Comparison of ENCODE assay signal across 16 mouse cellular contexts in genomic region chr2:121551271-121551670, GRCm38 (mm10). TPM values are rescaled to one million over a fixed set of nuclear protein-coding genes. Genes with fewer than 3 reads are reported as not detected.
DNase-seq lines count a peak whose midpoint lies in the region; ATAC-seq lines count a peak whose summit lies in the region.
"Had no signal": no experiment of that assay in that cellular context is flagged by ENCODE, and none has a peak within 500 bp of the region (broad histone marks: within the 10 kb centered on the region; RNA-seq: fewer than 3 reads in every experiment).

No protein-coding gene starts in this region.

- no peaks in the 10 kb centered on the region for H3K27me3 ChIP-seq in limb, embryonic 12.5 days
- H3K27me3 ChIP-seq in limb, embryonic 10.5 days (ENCODE audit: low read depth, poor library complexity, severe bottlenecking): no peaks in the 10 kb centered on the region
- H3K27me3 ChIP-seq in heart, embryonic 11.5 days (ENCODE audit: control insufficient read depth, insufficient read depth, low read length): no peaks in the 10 kb centered on the region
- H3K27me3 ChIP-seq: embryonic facial prominence, embryonic 15.5 days; limb, embryonic 13.5 days had no signal

- peaks cover 20% of the 10 kb centered on the region for H3K4me1 ChIP-seq in limb, embryonic 12.5 days (replicated peaks)
- H3K4me1 ChIP-seq in limb, embryonic 10.5 days: peaks cover 18% of the 10 kb centered on the region
- H3K4me1 ChIP-seq in heart, embryonic 11.5 days (ENCODE audit: control insufficient read depth, insufficient read depth, low read length): peaks cover 17% of the 10 kb centered on the region
- H3K4me1 ChIP-seq: embryonic facial prominence, embryonic 15.5 days; midbrain, embryonic 10.5 days had no signal

- WGBS in limb, embryonic 12.5 days: 75% methylated on average over 8 of the region's 8 CpGs
- WGBS in limb, embryonic 10.5 days: 87% methylated on average over 8 of the region's 8 CpGs
- WGBS in heart, embryonic 11.5 days (ENCODE audit: insufficient replicate concordance): 16% methylated on average over 8 of the region's 8 CpGs

- intact Hi-C loops in heart, postnatal 25 days (cut with DNase I): no loop called here

- DNase-seq in limb, embryonic 10.5 days (ENCODE audit: low spot score): no peak
- DNase-seq in heart, adult 11 months: peak; percentile 98
- DNase-seq in heart, postnatal 25 days (ENCODE audit: low spot score): peak; percentile 28
- DNase-seq in spleen, adult 18-20 months: no peak
- DNase-seq: retina, postnatal 1 day; thymus, postnatal 36 days had no signal

- peaks cover 17% of the 10 kb centered on the region for H3K36me3 ChIP-seq in limb, embryonic 12.5 days
- H3K36me3 ChIP-seq in limb, embryonic 10.5 days: peaks cover 20% of the 10 kb centered on the region
- peaks cover 11% of the 10 kb centered on the region for H3K36me3 ChIP-seq in heart, embryonic 11.5 days (ENCODE audit: control insufficient read depth, insufficient read depth, low read length)

- no peak for ATAC-seq in limb, embryonic 12.5 days (ENCODE audit: insufficient number of reproducible peaks, insufficient read depth, low FRiP score, low TSS enrichment, low read depth)
- ATAC-seq in heart, embryonic 11.5 days (replicated peaks; ENCODE audit: insufficient number of reproducible peaks, low FRiP score, low TSS enrichment): peak; percentile 76
- ATAC-seq in erythroblast, adult 5-6 weeks (replicated peaks; ENCODE audit: low FRiP score, poor library complexity, severe bottlenecking): no peak
- ATAC-seq: forebrain, embryonic 14.5 days; inflammation-experienced regulatory T-cells, adult 6 months had no signal

- no peak overlapping the region for H3K4me3 ChIP-seq in limb, embryonic 12.5 days (replicated peaks)
- no peak overlapping the region for H3K4me3 ChIP-seq in limb, embryonic 10.5 days
- peak overlapping the region; percentile 36 for H3K4me3 ChIP-seq in heart, embryonic 11.5 days (ENCODE audit: low read depth, low read length)
- H3K4me3 ChIP-seq: embryonic facial prominence, embryonic 15.5 days; left cerebral cortex, adult 2 months; limb, embryonic 13.5 days; midbrain, embryonic 10.5 days; myocyte had no signal

- H3K9ac ChIP-seq in limb, embryonic 12.5 days (replicated peaks): 0 out of 2 replicates have a peak overlapping the region, but pooled peaks have one; percentile 18
- peak overlapping the region; percentile 59 for H3K9ac ChIP-seq in heart, embryonic 11.5 days (ENCODE audit: low read depth, low read length)
- H3K9ac ChIP-seq: embryonic facial prominence, embryonic 15.5 days; limb, embryonic 13.5 days had no signal

- H3K4me2 ChIP-seq in limb, embryonic 12.5 days: no peak overlapping the region
- peak overlapping the region; percentile 64 for H3K4me2 ChIP-seq in heart, embryonic 11.5 days
- H3K4me2 ChIP-seq: embryonic facial prominence, embryonic 15.5 days; limb, embryonic 13.5 days had no signal

- no peak overlapping the region for H3K27ac ChIP-seq in limb, embryonic 12.5 days
- H3K27ac ChIP-seq in limb, embryonic 10.5 days: no peak overlapping the region
- peak overlapping the region; percentile 94 for H3K27ac ChIP-seq in heart, embryonic 11.5 days (ENCODE audit: low read depth, low read length)
- H3K27ac ChIP-seq: embryonic facial prominence, embryonic 15.5 days; left cerebral cortex, adult 2 months; limb, embryonic 13.5 days; midbrain, embryonic 10.5 days had no signal

- H3K9me3 ChIP-seq in limb, embryonic 12.5 days: no peaks in the 10 kb centered on the region
- no peaks in the 10 kb centered on the region for H3K9me3 ChIP-seq in limb, embryonic 10.5 days (replicated peaks)
- H3K9me3 ChIP-seq in heart, embryonic 11.5 days (replicated peaks; ENCODE audit: control insufficient read depth, low read length): no peaks in the 10 kb centered on the region
- H3K9me3 ChIP-seq: embryonic facial prominence, embryonic 15.5 days; limb, embryonic 13.5 days; midbrain, embryonic 10.5 days had no signal

RNA-seq across cellular contexts. Expression of gene Wdr76, which starts 44.7 kb away (rescaled TPM):
- polyA plus RNA-seq in limb, embryonic 12.5 days (2016; fragmentation: Nextera tagmentation; extraction: Ambion mirVana): 8.9 and 9.2 TPM in 2 replicates
- polyA plus RNA-seq in limb, embryonic 10.5 days (2016; fragmentation: Nextera tagmentation; extraction: Ambion mirVana): 9.1 and 10.3 TPM in 2 replicates
- 7.1 and 10.0 TPM in 2 replicates for polyA plus RNA-seq in heart, embryonic 11.5 days (2014; fragmentation: Nextera tagmentation; extraction: Ambion mirVana)
- total RNA-seq in heart, postnatal 25 days (2021): 1 to 10 TPM; 3.2 to 3.9 TPM
- 11.9 and 13.8 TPM in 2 replicates for total RNA-seq in erythroblast, adult 5-6 weeks (2015; ENCODE audit: low replicate concordance)
- 19.2 and 25.5 TPM in 2 replicates for total RNA-seq in erythroblast, adult 5-6 weeks (2017; ENCODE audit: low replicate concordance)

RNA-seq across cellular contexts. Expression of gene Mfap1a, which starts 44.8 kb away (rescaled TPM):
- 32.5 and 33.8 TPM in 2 replicates for polyA plus RNA-seq in limb, embryonic 12.5 days (2016; fragmentation: Nextera tagmentation; extraction: Ambion mirVana)
- 24.3 and 29.7 TPM in 2 replicates for polyA plus RNA-seq in limb, embryonic 10.5 days (2016; fragmentation: Nextera tagmentation; extraction: Ambion mirVana)
- 19.2 and 20.6 TPM in 2 replicates for polyA plus RNA-seq in heart, embryonic 11.5 days (2014; fragmentation: Nextera tagmentation; extraction: Ambion mirVana)
- 10 to 100 TPM; 26.1 to 29.0 TPM for total RNA-seq in heart, postnatal 25 days (2021)
- total RNA-seq in erythroblast, adult 5-6 weeks (2015; ENCODE audit: low replicate concordance): 12.1 and 15.3 TPM in 2 replicates
- total RNA-seq in erythroblast, adult 5-6 weeks (2017; ENCODE audit: low replicate concordance): 11.7 and 15.1 TPM in 2 replicates

Comparison
In these comparisons a context has a peak if more than half of its experiments do, and no peak if none do; other contexts are left out.
1. DNase-seq: peak in heart, adult 11 months (single experiment) and heart, postnatal 25 days (single experiment); none in limb, embryonic 10.5 days (single experiment) and spleen, adult 18-20 months (0 of 2).